In the genomic region with DNA sequence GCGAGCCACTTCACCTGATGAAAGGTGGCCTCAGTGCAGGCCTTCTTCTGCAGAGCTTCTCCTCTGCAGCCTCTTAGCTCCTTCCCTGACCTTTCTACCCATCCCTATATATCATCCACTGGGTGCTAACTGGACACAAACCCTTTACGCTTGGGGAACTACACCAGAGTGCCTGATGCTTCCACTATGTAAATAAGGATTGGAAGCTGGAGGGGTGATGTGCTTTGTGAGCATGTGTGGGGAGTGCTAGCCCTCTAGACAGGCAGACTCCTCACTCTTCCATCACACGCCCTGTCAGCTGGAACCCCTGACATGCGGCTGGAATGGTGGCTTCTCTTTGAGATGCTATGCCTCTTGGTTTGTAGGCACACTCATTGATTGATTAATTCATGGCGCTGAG, we compare ENCODE assay signal across 21 mouse cellular contexts.
"Had no signal": no experiment of that assay in that cellular context is flagged by ENCODE, and none has a peak within 500 bp of the region (broad histone marks: within the 10 kb centered on the region; RNA-seq: fewer than 3 reads in every experiment).

No protein-coding gene starts in this region.

- H3K9me3 ChIP-seq: forebrain, embryonic 15.5 days; heart, embryonic 10.5 days; heart, embryonic 13.5 days; heart, embryonic 15.5 days; hindbrain, embryonic 13.5 days; hindbrain, embryonic 15.5 days; limb, embryonic 13.5 days; limb, embryonic 15.5 days; liver, embryonic 12.5 days had no signal

- H3K27me3 ChIP-seq: forebrain, embryonic 15.5 days; heart, embryonic 13.5 days; heart, embryonic 15.5 days; hindbrain, embryonic 13.5 days; hindbrain, embryonic 15.5 days; limb, embryonic 13.5 days; limb, embryonic 15.5 days; liver, embryonic 12.5 days had no signal

- ATAC-seq: forebrain, embryonic 15.5 days; forebrain, postnatal 0 days; liver, embryonic 12.5 days had no signal

- H3K4me3 ChIP-seq: forebrain, embryonic 15.5 days; heart, embryonic 10.5 days; heart, embryonic 13.5 days; heart, embryonic 15.5 days; hindbrain, embryonic 13.5 days; hindbrain, embryonic 15.5 days; limb, embryonic 13.5 days; limb, embryonic 15.5 days; liver, embryonic 12.5 days had no signal

- H3K27ac ChIP-seq: forebrain, embryonic 15.5 days; heart, embryonic 10.5 days; heart, embryonic 13.5 days; heart, embryonic 15.5 days; hindbrain, embryonic 13.5 days; hindbrain, embryonic 15.5 days; hindbrain, postnatal 0 days; limb, embryonic 13.5 days; limb, embryonic 15.5 days; liver, embryonic 12.5 days; liver, embryonic 14.5 days had no signal

- H3K36me3 ChIP-seq: forebrain, embryonic 15.5 days; heart, embryonic 10.5 days; heart, embryonic 13.5 days; heart, embryonic 15.5 days; hindbrain, embryonic 13.5 days; hindbrain, embryonic 15.5 days; limb, embryonic 13.5 days; limb, embryonic 15.5 days; liver, embryonic 12.5 days had no signal

- H3K9ac ChIP-seq: forebrain, embryonic 15.5 days; forebrain, postnatal 0 days; heart, embryonic 13.5 days; heart, embryonic 15.5 days; hindbrain, embryonic 13.5 days; hindbrain, embryonic 15.5 days; limb, embryonic 13.5 days; limb, embryonic 15.5 days; liver, embryonic 12.5 days; liver, embryonic 14.5 days had no signal

- H3K4me1 ChIP-seq: forebrain, embryonic 15.5 days; heart, embryonic 10.5 days; limb, embryonic 15.5 days; liver, embryonic 12.5 days had no signal

- H3K4me2 ChIP-seq: forebrain, embryonic 15.5 days; heart, embryonic 13.5 days; heart, embryonic 15.5 days; hindbrain, embryonic 13.5 days; hindbrain, embryonic 15.5 days; limb, embryonic 13.5 days; limb, embryonic 15.5 days; liver, embryonic 12.5 days had no signal

- DNase-seq: forebrain, postnatal 0 days; gastrocnemius, postnatal 14 days; gastrocnemius, postnatal 36 days; heart, adult 18-20 months; heart, postnatal 14 days; heart, postnatal 36 days; kidney, adult 11 months; kidney, adult 2 months; layer of hippocampus, postnatal 36 days; left cerebral cortex, postnatal 4 days had no signal
